Mouse (Mus musculus) embryonic facial prominence, embryonic 10.5 days (tissue): ENCODE measurements at regions not wholly inside any gene's neighbourhood (a gene's known extent, or its start where the extent isn't known, plus 50 kb on each side); places are given as distances from the start of the nearest gene placed in this dataset.

Experiments used
- DNase-seq: peaks from one replicate; pipeline ENCODE4 v3.0.0-alpha.2; 2017; ENCODE audit warnings: low spot score
- H3K27ac ChIP-seq: fragments of 300-500 bp; sonication (generic); replicated peaks from 2 replicates; pipeline ENCODE4 v1.5.1; 2016; ENCODE audit warnings: mild to moderate bottlenecking
- H3K27me3 ChIP-seq: fragments of 300-500 bp; sonication (generic); replicated peaks from 2 replicates; pipeline ENCODE4 v1.6.1; 2016; ENCODE audit warnings: low read depth, mild to moderate bottlenecking; ENCODE audit not compliant: poor library complexity, severe bottlenecking
- H3K36me3 ChIP-seq: fragments of 300-500 bp; sonication (generic); replicated peaks from 2 replicates; pipeline ENCODE4 v1.6.1; 2016; ENCODE audit warnings: mild to moderate bottlenecking, moderate library complexity
- H3K4me1 ChIP-seq: fragments of 300-500 bp; sonication (generic); 2 replicates; pipeline ENCODE4 v1.6.1; 2016
- H3K4me3 ChIP-seq: fragments of 300-500 bp; sonication (generic); 2 replicates; pipeline ENCODE4 v1.5.1; 2016; ENCODE audit warnings: mild to moderate bottlenecking, moderate library complexity
- H3K9me3 ChIP-seq: fragments of 300-500 bp; sonication (generic); 2 replicates; pipeline ENCODE4 v1.6.1; 2016; ENCODE audit warnings: mild to moderate bottlenecking
- WGBS: fragments of 180-500 bp; shearing (Covaris S2); methylation state at CpG from one replicate; pipeline ENCODE4 v1.1.7; 2016; 5-methylcytosine and 5-hydroxymethylcytosine counted together

GRCm38 (mm10) chr16:93456706-93457425, 147.0 kb downstream of the Setd4 start:
- Histone ChIP-seq H3K9me3 (no peaks in the 10 kb centered on the region), H3K27me3 (peaks cover 40% of the 10 kb centered on the region), H3K4me3 (no peak overlapping the region), H3K36me3 (no peaks in the 10 kb centered on the region), H3K4me1 (peaks cover 52% of the 10 kb centered on the region), H3K27ac (no peak overlapping the region)
- 66% methylated on average over 17 of the region's 17 CpGs for WGBS
- no peak for DNase-seq

- WGBS = 30% methylated on average over 8 of the region's 8 CpGs
- Histone ChIP-seq H3K27ac (no peak overlapping the region), H3K9me3 (no peaks in the 10 kb centered on the region), H3K27me3 (peaks cover 43% of the 10 kb centered on the region), H3K4me1 (peaks cover 47% of the 10 kb centered on the region), H3K36me3 (no peaks in the 10 kb centered on the region), H3K4me3 (no peak overlapping the region)
- peak; percentile 89 for DNase-seq
These were observed 149.5 kb downstream of the Setd4 start for GRCm38 (mm10) chr16:93454080-93454997.

GRCm38 (mm10) chr16:93453056-93453455, 150.8 kb downstream of the Setd4 start:
- H3K4me1 ChIP-seq = peaks cover 45% of the 10 kb centered on the region
- H3K9me3 ChIP-seq = no peaks in the 10 kb centered on the region
- H3K27ac ChIP-seq = no peak overlapping the region
- no peak overlapping the region for H3K4me3 ChIP-seq
- no peaks in the 10 kb centered on the region for H3K36me3 ChIP-seq
- DNase-seq = no peak
- WGBS = 83% methylated on average over 9 of the region's 9 CpGs
- H3K27me3 ChIP-seq = peaks cover 46% of the 10 kb centered on the region

- peaks cover 48% of the 10 kb centered on the region for H3K4me1 ChIP-seq
- H3K4me3 ChIP-seq = no peak overlapping the region
- peak overlapping the region; percentile 71 for H3K27ac ChIP-seq
- H3K27me3 ChIP-seq = peaks cover 45% of the 10 kb centered on the region
- H3K36me3 ChIP-seq = no peaks in the 10 kb centered on the region
- WGBS = 68% methylated on average over 6 of the region's 6 CpGs
- no peak for DNase-seq
- H3K9me3 ChIP-seq = no peaks in the 10 kb centered on the region
These were observed 153.0 kb downstream of the Setd4 start for GRCm38 (mm10) chr16:93450896-93451295.

- H3K4me3 ChIP-seq = no peak overlapping the region
- 10% methylated on average over 3 of the region's 3 CpGs for WGBS
These were observed 153.9 kb downstream of the Setd4 start for GRCm38 (mm10) chr16:93449925-93450324.

GRCm38 (mm10) chr16:93448124-93448523, 155.7 kb downstream of the Setd4 start:
- H3K4me1 ChIP-seq = peaks cover 49% of the 10 kb centered on the region
- peaks cover 38% of the 10 kb centered on the region for H3K27me3 ChIP-seq
- H3K36me3 ChIP-seq = no peaks in the 10 kb centered on the region
- no peak overlapping the region for H3K4me3 ChIP-seq
- WGBS = 85% methylated on average over 10 of the region's 10 CpGs
- no peak overlapping the region for H3K27ac ChIP-seq
- DNase-seq = no peak
- peaks cover 3% of the 10 kb centered on the region for H3K9me3 ChIP-seq

More at GRCm38 (mm10) chr16:93449925-93450324, 153.9 kb downstream of the Setd4 start:
- peak overlapping the region; percentile 71 for H3K27ac ChIP-seq
- peaks cover 49% of the 10 kb centered on the region for H3K4me1 ChIP-seq
- DNase-seq = peak; percentile 64
- no peaks in the 10 kb centered on the region for H3K36me3 ChIP-seq
- no peaks in the 10 kb centered on the region for H3K9me3 ChIP-seq
- peaks cover 40% of the 10 kb centered on the region for H3K27me3 ChIP-seq

GRCm38 (mm10) chr16:93446970-93447369, 156.9 kb downstream of the Setd4 start:
- H3K9me3 ChIP-seq = peaks cover 3% of the 10 kb centered on the region
- H3K36me3 ChIP-seq = no peaks in the 10 kb centered on the region
- H3K4me1 ChIP-seq = peaks cover 49% of the 10 kb centered on the region
- H3K27me3 ChIP-seq = peaks cover 29% of the 10 kb centered on the region
- H3K27ac ChIP-seq = no peak overlapping the region
- H3K4me3 ChIP-seq = no peak overlapping the region
- 90% methylated on average over 5 of the region's 5 CpGs for WGBS
- DNase-seq = no peak

- Histone ChIP-seq H3K4me1 (peaks cover 49% of the 10 kb centered on the region), H3K9me3 (peaks cover 3% of the 10 kb centered on the region), H3K4me3 (no peak overlapping the region), H3K27me3 (peaks cover 23% of the 10 kb centered on the region), H3K27ac (no peak overlapping the region), H3K36me3 (no peaks in the 10 kb centered on the region)
- 81% methylated on average over 13 of the region's 13 CpGs for WGBS
- no peak for DNase-seq
These were observed 157.7 kb downstream of the Setd4 start for GRCm38 (mm10) chr16:93446206-93446605.

GRCm38 (mm10) chr16:93442837-93443236, 161.0 kb downstream of the Setd4 start:
- 52% methylated on average over 11 of the region's 11 CpGs for WGBS
- DNase-seq = no peak
- H3K27ac ChIP-seq = no peak overlapping the region
- H3K9me3 ChIP-seq = peaks cover 3% of the 10 kb centered on the region
- peaks cover 14% of the 10 kb centered on the region for H3K27me3 ChIP-seq
- no peak overlapping the region for H3K4me3 ChIP-seq
- H3K4me1 ChIP-seq = peaks cover 31% of the 10 kb centered on the region
- H3K36me3 ChIP-seq = no peaks in the 10 kb centered on the region

- Histone ChIP-seq H3K27me3 (peaks cover 25% of the 10 kb centered on the region), H3K4me1 (peaks cover 20% of the 10 kb centered on the region), H3K4me3 (peak overlapping the region; percentile 21; the same call in 1 of the 2 replicates), H3K36me3 (no peaks in the 10 kb centered on the region), H3K9me3 (no peaks in the 10 kb centered on the region), H3K27ac (peak overlapping the region; percentile 61; the same call in 1 of the 2 replicates)
- DNase-seq = no peak
- WGBS = 18% methylated on average over 14 of the region's 14 CpGs
These were observed 166.0 kb downstream of the Setd4 start for GRCm38 (mm10) chr16:93437608-93438425.

GRCm38 (mm10) chr16:93436732-93437131, 167.1 kb downstream of the Setd4 start:
- H3K27ac ChIP-seq = no peak overlapping the region
- DNase-seq = no peak
- no peak overlapping the region for H3K4me3 ChIP-seq
- H3K9me3 ChIP-seq = no peaks in the 10 kb centered on the region
- 66% methylated on average over 3 of the region's 3 CpGs for WGBS
- peaks cover 16% of the 10 kb centered on the region for H3K4me1 ChIP-seq
- peaks cover 25% of the 10 kb centered on the region for H3K27me3 ChIP-seq
- H3K36me3 ChIP-seq = no peaks in the 10 kb centered on the region

GRCm38 (mm10) chr16:93431316-93431715, 172.5 kb downstream of the Setd4 start:
- 81% methylated on average over 5 of the region's 5 CpGs for WGBS

More at GRCm38 (mm10) chr16:93431316-93431715, 172.5 kb downstream of the Setd4 start:
- Histone ChIP-seq H3K9me3 (no peaks in the 10 kb centered on the region), H3K4me1 (peaks cover 4% of the 10 kb centered on the region), H3K4me3 (no peak overlapping the region), H3K27me3 (peaks cover 8% of the 10 kb centered on the region), H3K27ac (no peak overlapping the region), H3K36me3 (no peaks in the 10 kb centered on the region)
- no peak for DNase-seq
